Mouse (Mus musculus) ES-E14 (cell line): ENCODE measurements around the gene Ccdc170. TPM values are rescaled to one million over a fixed set of nuclear protein-coding genes. Genes with fewer than 3 reads are reported as not detected.
"Not testable (repeated sequence)": the region's sequence is repeated elsewhere in the genome, so short reads cannot be mapped to it uniquely, and the experiment has no call there.

ENCODE experiments used
- DNase-seq: peaks from one replicate; pipeline ENCODE4 v3.0.0-alpha.2; 2013; ENCODE audit warnings: low read depth, low spot score
- H3K27ac ChIP-seq: 2 replicates; pipeline ENCODE4 v1.5.1; 2012; ENCODE audit warnings: low read depth, mild to moderate bottlenecking, low read length, moderate library complexity, mixed read lengths; ENCODE audit not compliant: poor library complexity, insufficient read depth, severe bottlenecking
- H3K36me3 ChIP-seq: 2 replicates; pipeline ENCODE4 v1.6.1; 2012; ENCODE audit warnings: mild to moderate bottlenecking, low read length, moderate library complexity, mixed read lengths; ENCODE audit not compliant: control insufficient read depth, poor library complexity, insufficient read depth, severe bottlenecking
- H3K4me1 ChIP-seq, 2 experiments: fragments of 150-350 bp in 1 of 2; sonication (generic) in 1 of 2; 2 replicates each; pipeline ENCODE4 v1.6.1; 2012; ENCODE audit warnings: low read length in 2 of 2, mild to moderate bottlenecking in 1 of 2, mixed read lengths in 1 of 2; ENCODE audit not compliant: control insufficient read depth in 2 of 2, insufficient read depth in 2 of 2, poor library complexity in 1 of 2
- H3K4me3 ChIP-seq, 2 experiments: fragments of 150-350 bp in 1 of 2; sonication (generic) in 1 of 2; 2 replicates each; pipeline ENCODE4 v1.5.1; 2012; ENCODE audit warnings: low read length in 2 of 2, low read depth in 1 of 2, mild to moderate bottlenecking in 1 of 2, mixed read lengths in 1 of 2; ENCODE audit not compliant: insufficient read depth in 1 of 2, poor library complexity in 1 of 2, severe bottlenecking in 1 of 2
- H3K9ac ChIP-seq: 2 replicates; pipeline ENCODE4 v1.6.1; 2012; ENCODE audit warnings: low read depth, mild to moderate bottlenecking, low read length, mixed read lengths; ENCODE audit not compliant: poor library complexity, insufficient read depth, severe bottlenecking
- H3K9me3 ChIP-seq: fragments of 150-350 bp; sonication (generic); 2 replicates; pipeline ENCODE4 v1.6.1; 2012; ENCODE audit warnings: low read depth, mild to moderate bottlenecking, low read length; ENCODE audit not compliant: control insufficient read depth, insufficient read depth
- CHD2 ChIP-seq: IDR thresholded peaks from 2 replicates; pipeline ENCODE4 v1.6.1; 2014; ENCODE audit warnings: mild to moderate bottlenecking, low read depth, low read length, inconsistent platforms
- HCFC1 ChIP-seq: IDR thresholded peaks from 2 replicates; pipeline ENCODE4 v1.6.1; 2012; ENCODE audit warnings: low read length, inconsistent platforms, borderline replicate concordance; ENCODE audit not compliant: insufficient read depth
- MAFK ChIP-seq: IDR thresholded peaks from 2 replicates; pipeline ENCODE4 v1.6.1; 2014; ENCODE audit warnings: mild to moderate bottlenecking, low read depth, low read length, inconsistent platforms; ENCODE audit not compliant: insufficient read depth
- ZC3H11A ChIP-seq: IDR thresholded peaks from 2 replicates; pipeline ENCODE4 v1.6.1; 2012; ENCODE audit warnings: low read depth, mild to moderate bottlenecking, inconsistent platforms, low read length, borderline replicate concordance
- ZNF384 ChIP-seq: IDR thresholded peaks from 2 replicates; pipeline ENCODE4 v1.6.1; 2012; ENCODE audit warnings: low read depth, low read length, inconsistent platforms
- in situ Hi-C, 2 experiments: fragments of 600-800 bp; cut with MboI; formaldehyde crosslinking; loops; one replicate each; pipeline ENCODE4 v1.15.1; 2025; ENCODE audit warnings: low sequenced_read_pairs in 2 of 2, inconsistent platforms in 1 of 2; ENCODE audit not compliant: unreplicated experiment in 2 of 2
- total RNA-seq: library from RNA; depleted of rRNA; stranded (reverse); fragments of 300-350 nt; gene quantifications from 2 replicates; pipeline ENCODE4 v1.2.3, GENCODE M21; 2012; rRNA removed

The Ccdc170 gene
- total RNA-seq, result 0.22 and 0.32 TPM in 2 replicates

GRCm38 (mm10) chr10:4482355-4482754 lies at the start of gene Ccdc170:
TSS of gene Ccdc170 (plus strand) at chr10:4482502.
- in situ Hi-C loops, result no loop called here
- Histone ChIP-seq H3K9me3 (no peaks in the 10 kb centered on the region), H3K4me3 (peak within 1 kb of the TSS; percentile 57 to 70), H3K36me3 (no peaks in the 10 kb centered on the region), H3K4me1 (peaks cover 2 to 8% of the 10 kb centered on the region in 2 experiments; a peak in 2 of 4 replicates), H3K27ac (no peak within 1 kb of the TSS), H3K9ac (peak within 1 kb of the TSS; percentile 54)
- TF ChIP-seq ZC3H11A (no peak), ZNF384 (no peak), HCFC1 (no peak), MAFK (no peak), CHD2 (no peak)
- DNase-seq, result no peak

- peaks cover 10% of the 10 kb centered on the region for H3K36me3 ChIP-seq
- in situ Hi-C loops, result no loop called here
- H3K4me1 ChIP-seq, result peaks cover 13 to 16% of the 10 kb centered on the region in 2 experiments
- peak overlapping the region; percentile 80 for H3K9ac ChIP-seq
- no peak for DNase-seq
- H3K9me3 ChIP-seq, result no peaks in the 10 kb centered on the region
- peak overlapping the region; percentile 82; the same call in 1 of the 2 replicates for H3K27ac ChIP-seq
- peak overlapping the region; percentile 76 to 78 for H3K4me3 ChIP-seq
- TF ChIP-seq MAFK (no peak), ZC3H11A (no peak), CHD2 (no peak), HCFC1 (no peak)
Measured at GRCm38 (mm10) chr10:4432996-4433755, 49.1 kb upstream of the Ccdc170 start.

- DNase-seq, H3K9me3 ChIP-seq, in situ Hi-C loops, H3K4me3 ChIP-seq, H3K9ac ChIP-seq, H3K27ac ChIP-seq: not testable (repeated sequence)
- Histone ChIP-seq H3K36me3 (peaks cover 13% of the 10 kb centered on the region), H3K4me1 (peaks cover 13 to 16% of the 10 kb centered on the region in 2 experiments)
Measured at GRCm38 (mm10) chr10:4433871-4434270, 48.4 kb upstream of the Ccdc170 start.

- in situ Hi-C loops, result no loop called here
- Histone ChIP-seq H3K9me3 (no peaks in the 10 kb centered on the region), H3K4me3 (no peak overlapping the region), H3K27ac (no peak overlapping the region), H3K9ac (no peak overlapping the region; the same call in 1 of the 2 replicates), H3K4me1 (peaks cover 10 to 16% of the 10 kb centered on the region in 2 experiments), H3K36me3 (peaks cover 17% of the 10 kb centered on the region)
- no peak for TF ChIP-seq CHD2
- TF ChIP-seq MAFK, result no peak
- no peak for TF ChIP-seq ZC3H11A
- DNase-seq, result no peak
Measured at GRCm38 (mm10) chr10:4435416-4435815, 46.9 kb upstream of the Ccdc170 start.

- DNase-seq, result no peak
- Histone ChIP-seq H3K4me1 (no peaks in the 10 kb centered on the region), H3K9ac (no peak overlapping the region), H3K9me3 (no peaks in the 10 kb centered on the region), H3K4me3 (no peak overlapping the region), H3K27ac (no peak overlapping the region), H3K36me3 (peaks cover 26% of the 10 kb centered on the region)
- in situ Hi-C loops, result no loop called here
- no peak for TF ChIP-seq HCFC1
- no peak for TF ChIP-seq ZC3H11A
- TF ChIP-seq MAFK, result no peak
Measured at GRCm38 (mm10) chr10:4456409-4456808, 25.9 kb upstream of the Ccdc170 start.
